Mouse (Mus musculus) inflammation-experienced regulatory T-cells, adult 6 months (primary cell): Measurements from ENCODE around the gene Zfp451. TPM values are rescaled to one million over a fixed set of nuclear protein-coding genes. Genes with fewer than 3 reads are reported as not detected.
A peak's percentile ranks its signal among the peaks of the same experiment; 100 is the strongest.
"Not testable (repeated sequence)": the region's sequence is repeated elsewhere in the genome, so short reads cannot be mapped to it uniquely, and the experiment has no call there.

Source experiments
- ATAC-seq: one replicate; pipeline ENCODE4 v1.8.0; 2017
- polyA plus RNA-seq, 3 experiments: library from polyadenylated mRNA; unstranded; fragments of 100-300 nt; shearing (Covaris generic); gene quantifications; one replicate each; pipeline ENCODE4 v1.2.1; 2017

Gene Zfp451
- polyA plus RNA-seq, 3 experiments from 2014 or later: 11.7 to 14.1 (median 12.8) TPM

GRCm38 (mm10) chr1:33757033-33757413 is 57.4 kb downstream of the Zfp451 start:
- peak; percentile 44 for ATAC-seq

DNA sequence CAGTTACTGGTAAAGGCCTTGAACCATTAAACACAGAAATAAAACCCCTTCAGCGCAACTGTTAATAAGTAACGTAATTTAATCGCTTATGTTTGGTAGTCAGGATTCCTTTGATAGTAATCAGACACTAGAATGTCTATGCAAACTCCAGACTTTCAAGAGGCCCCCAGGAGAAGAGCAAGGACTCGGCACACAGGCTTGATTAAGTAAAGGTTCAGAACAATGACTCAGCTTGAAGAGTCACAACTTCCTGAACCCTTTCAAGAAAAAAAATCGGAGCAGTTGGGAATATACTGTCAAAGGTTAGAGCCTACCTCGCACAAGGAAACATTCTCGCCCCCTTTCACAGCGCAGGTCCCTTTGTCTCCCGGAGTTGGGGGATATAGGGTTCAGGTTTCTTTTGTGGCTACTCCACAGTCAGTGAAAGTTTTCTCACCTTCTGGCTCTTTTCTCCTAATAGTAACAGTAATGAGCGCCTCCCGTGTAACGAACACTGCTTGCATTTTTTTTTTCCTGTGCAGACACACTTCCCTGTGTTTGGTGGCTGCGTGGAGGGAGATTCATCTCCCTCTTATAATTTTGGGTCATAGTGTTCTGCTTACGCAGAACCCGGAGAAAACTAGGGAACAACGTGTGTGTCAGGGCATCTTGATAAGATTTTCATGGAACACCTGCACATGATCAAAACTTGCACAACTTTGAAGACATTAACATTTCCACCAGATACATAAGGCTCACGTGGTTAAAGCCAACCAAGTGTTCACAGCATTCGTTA is 58.0 kb downstream of the Zfp451 start:
- ATAC-seq: peak; percentile 5

DNA sequence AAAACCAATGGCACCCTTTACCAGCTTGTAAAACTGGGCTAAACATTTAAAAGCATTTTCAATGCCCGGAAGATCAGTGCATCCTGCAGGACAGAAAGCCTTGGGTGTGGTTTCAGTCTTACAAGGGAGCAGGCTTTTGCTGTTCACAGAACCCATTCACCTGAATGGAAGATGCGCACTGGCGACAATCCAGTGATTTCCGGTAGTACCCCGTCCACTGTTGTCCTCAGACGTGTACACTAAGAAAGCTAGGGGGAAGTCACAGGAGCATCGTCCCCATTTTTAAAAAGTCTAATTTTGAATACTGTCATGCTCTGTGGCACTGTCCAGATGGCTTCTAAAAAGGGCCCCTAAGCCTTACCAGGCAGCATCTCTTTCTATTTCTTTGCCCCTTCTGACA is 58.6 kb downstream of the Zfp451 start:
- ATAC-seq: no peak

- no peak for ATAC-seq
Observed at GRCm38 (mm10) chr1:33754965-33755735, 59.2 kb downstream of the Zfp451 start.

- ATAC-seq: no peak
Observed at GRCm38 (mm10) chr1:33754089-33754488, 60.3 kb downstream of the Zfp451 start.

- ATAC-seq: no peak
Observed at GRCm38 (mm10) chr1:33751283-33751682, 63.1 kb downstream of the Zfp451 start.

DNA sequence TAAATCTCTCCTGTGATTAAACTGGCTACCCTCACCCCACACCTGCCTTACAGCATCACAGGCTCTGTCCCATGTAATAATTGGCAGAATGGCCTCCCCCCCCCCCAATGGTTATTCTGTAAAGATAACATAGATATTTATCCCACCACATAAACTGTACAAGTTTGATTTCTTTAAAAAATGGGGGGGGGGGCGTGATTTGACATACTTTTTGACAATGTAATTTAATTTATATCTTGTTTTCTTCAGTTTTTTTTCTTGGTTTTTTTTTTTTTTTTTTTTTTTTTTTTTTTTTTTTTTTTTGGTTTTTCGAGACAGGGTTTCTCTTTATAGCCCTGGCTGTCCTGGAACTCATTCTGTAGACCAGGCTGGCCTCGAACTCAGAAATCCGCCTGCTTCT is 64.7 kb downstream of the Zfp451 start:
- not testable (repeated sequence) for ATAC-seq

- ATAC-seq: no peak
Observed at GRCm38 (mm10) chr1:33749109-33749508, 65.3 kb downstream of the Zfp451 start.

GRCm38 (mm10) chr1:33745901-33746300 is 68.5 kb downstream of the Zfp451 start:
- ATAC-seq: no peak

GRCm38 (mm10) chr1:33744815-33745214 is 69.6 kb downstream of the Zfp451 start:
- not testable (repeated sequence) for ATAC-seq

GRCm38 (mm10) chr1:33742903-33743302 is 71.5 kb downstream of the Zfp451 start:
- ATAC-seq: peak; percentile 63

DNA sequence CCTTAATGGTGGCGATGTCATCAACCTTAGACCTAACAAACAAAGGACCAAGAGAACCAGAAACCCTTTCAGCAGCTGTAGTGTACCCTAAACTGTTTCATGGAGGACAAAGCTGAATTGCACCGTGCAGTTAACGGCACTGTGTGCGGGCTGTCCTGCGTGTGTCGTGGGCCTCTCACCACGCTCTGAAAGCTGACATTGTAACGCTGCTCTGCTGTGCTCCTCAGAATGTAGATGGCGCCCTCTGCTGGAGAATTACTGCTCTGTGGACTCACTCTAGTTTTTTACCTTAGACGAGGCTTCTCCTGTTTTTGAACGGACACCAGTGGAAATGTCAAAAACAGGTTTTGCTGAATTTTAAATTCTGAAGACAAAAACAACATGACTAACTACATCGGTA is 75.1 kb downstream of the Zfp451 start:
- peak; percentile 86 for ATAC-seq

DNA sequence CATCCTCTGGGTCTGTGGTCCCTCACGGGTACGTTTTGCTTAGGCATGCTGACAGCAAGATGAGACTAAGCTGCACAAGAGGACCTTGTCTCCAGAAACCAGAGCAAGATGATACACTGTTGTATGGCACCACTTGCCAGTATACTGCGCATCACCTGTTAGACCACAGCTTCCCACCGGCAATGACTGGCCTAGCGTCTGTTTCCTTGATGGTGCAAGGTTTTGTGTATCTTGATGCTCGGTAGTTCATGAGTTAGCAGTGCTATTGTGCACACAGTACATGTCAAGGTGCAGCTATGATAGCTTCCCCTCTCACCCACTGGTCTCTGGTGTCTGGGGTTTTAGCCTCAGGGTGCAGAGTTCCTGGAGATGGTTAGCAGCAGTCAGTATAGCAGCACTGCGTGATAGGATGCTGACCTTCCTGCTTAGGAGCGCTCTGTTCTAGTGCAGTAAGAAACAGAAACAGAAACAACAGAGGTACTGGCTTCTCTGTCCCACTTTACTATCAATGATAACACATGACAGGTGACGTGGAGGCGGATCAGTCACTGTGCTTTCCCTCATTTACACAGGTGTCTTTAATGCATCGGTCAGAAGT is 75.6 kb downstream of the Zfp451 start:
- peak; percentile 42 for ATAC-seq

DNA sequence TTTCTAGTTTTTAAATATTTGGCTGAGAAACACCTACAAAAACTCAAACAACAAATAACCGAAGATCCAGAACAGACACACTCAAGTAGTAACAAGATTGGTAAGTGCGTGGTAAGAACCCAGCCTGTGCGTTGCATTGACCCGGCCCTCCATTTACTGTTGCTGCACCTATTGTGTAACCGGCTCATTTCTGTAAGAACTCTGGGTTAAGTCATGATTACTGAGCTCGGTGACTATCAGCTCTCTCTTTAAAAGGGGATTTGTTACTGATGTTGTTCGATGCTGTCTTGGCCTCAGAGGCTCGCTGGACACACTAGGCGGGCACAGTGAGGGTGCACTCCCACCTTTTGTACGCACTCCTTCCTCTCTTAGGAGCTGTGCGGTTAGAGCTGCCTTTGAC is 76.1 kb downstream of the Zfp451 start:
- ATAC-seq: no peak

DNA sequence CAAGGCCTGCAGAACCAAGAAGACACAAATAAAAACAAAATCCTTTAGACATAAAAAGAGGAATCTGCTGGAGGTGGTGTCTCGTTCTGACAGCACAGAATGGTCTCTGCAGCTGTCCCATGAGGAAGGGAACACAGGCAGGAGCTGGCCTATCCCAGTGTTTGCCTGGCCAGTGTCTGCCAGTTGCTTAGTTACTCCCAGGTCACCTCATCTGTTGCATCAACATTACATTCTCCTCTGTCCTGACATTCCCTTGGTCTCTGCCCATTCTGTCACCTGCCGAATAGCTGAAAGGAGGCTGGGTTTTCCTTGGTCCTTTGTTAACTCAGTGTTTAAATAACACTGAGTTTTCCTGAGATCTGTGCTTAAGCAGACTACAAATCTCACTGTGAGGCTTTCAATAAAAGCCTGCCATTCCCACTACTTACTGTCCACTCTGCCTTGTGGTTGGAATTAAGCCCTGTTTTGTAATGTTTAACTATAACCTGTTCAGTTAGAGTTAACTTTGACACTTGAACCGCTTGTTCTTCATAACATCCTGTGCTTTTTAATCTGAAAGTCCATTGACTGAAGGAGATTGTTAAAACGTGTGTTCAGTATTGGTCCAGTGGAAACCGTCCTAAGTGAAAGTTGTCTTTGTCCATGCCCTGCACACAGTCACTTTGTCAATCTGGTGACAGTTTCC is 80.3 kb downstream of the Zfp451 start:
- no peak for ATAC-seq

- no peak for ATAC-seq
Observed at GRCm38 (mm10) chr1:33733044-33733443, 81.4 kb downstream of the Zfp451 start.

DNA sequence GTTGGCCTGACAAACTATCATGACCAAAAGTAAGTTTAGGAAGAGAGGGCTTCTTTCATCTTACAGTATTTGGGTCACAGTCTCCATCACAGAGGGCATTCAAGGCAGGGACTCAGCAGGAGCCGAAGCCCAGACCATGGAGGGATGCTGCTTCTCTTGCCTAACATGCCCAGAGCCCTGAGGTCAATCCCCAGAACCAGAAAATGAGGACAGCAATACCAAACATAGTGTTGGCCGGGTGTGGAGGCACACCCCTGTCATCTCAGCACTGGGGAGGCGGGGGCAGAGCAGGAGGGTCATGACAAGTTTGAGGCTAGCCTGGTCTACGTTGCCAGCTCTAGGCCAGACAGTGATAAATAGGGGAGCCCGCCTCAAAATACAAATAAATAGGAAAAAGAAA is 89.3 kb downstream of the Zfp451 start:
- ATAC-seq: no peak

- ATAC-seq: no peak
Observed at GRCm38 (mm10) chr1:33724516-33724915, 89.9 kb downstream of the Zfp451 start.

DNA sequence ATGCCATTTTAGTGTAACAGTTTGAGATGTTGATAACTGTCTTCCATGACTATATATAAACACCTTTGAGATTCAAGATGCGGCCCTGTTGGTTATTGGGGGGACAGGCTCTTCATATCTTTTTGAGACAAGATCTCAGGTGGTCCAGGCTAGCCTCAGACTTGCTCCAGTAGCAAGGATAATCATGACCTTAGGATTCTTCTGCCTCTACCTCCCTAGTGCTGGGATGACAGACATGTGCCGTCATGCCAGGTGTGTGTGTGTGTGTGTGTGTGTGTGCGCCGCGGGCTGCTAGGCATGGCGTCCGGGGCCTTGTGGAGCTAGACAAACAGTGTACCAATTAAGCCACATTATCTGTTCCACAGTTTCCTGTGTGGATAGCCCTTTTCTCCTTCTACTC is 93.4 kb downstream of the Zfp451 start:
- ATAC-seq: no peak

GRCm38 (mm10) chr1:33720231-33720630 is 94.2 kb downstream of the Zfp451 start:
- no peak for ATAC-seq

DNA sequence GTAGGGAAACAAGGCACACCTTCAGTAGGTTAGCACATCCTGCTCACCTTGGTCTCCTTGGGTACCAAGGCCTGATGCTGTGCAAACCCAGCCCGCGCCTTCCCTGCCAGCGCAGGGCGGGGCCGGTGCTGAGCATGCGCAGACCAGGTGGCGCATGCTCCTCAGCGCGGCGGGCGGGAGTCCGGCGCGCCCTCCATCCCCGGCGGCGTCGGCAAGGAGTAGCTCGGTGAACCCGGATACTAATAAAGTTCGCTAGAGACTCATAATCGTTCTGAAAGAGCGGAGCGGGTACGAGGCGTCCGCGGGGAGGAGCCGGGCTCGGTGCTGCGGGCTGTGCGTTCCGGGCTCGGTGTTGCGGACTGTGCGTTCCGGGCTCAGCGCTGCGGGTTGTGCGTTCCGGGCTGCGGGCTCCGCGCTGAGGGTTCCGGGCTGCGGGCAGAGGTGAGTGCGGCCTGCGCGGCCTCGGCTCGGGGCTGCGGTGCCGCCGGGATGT is 94.6 kb downstream of the Zfp451 start, which contains the start of gene Rab23:
TSS of gene Rab23 (plus strand) at position 155 of the 493 bp plus-strand sequence.
- ATAC-seq: peak; percentile 87

- no peak for ATAC-seq
Observed at GRCm38 (mm10) chr1:33717636-33718035, 96.8 kb downstream of the Zfp451 start.

GRCm38 (mm10) chr1:33714796-33715195 is 99.6 kb downstream of the Zfp451 start:
- ATAC-seq: no peak
